Mouse (Mus musculus): ENCODE data around the gene Kmt2e.

- TF ChIP-seq CTCF (IDR thresholded peaks at IDR 0.05; ENCODE audit: low read depth) (0 out of 2 replicates have a peak, but pooled peaks have one; percentile 9), EP300 (IDR thresholded peaks at IDR 0.05; ENCODE audit: low read depth) (no peak)
Measured at GRCm38 (mm10) chr5:23418147-23418781, 16.0 kb upstream of the Kmt2e start.
